Mouse (Mus musculus): ENCODE measurements around the gene Mrps22.

DNA sequence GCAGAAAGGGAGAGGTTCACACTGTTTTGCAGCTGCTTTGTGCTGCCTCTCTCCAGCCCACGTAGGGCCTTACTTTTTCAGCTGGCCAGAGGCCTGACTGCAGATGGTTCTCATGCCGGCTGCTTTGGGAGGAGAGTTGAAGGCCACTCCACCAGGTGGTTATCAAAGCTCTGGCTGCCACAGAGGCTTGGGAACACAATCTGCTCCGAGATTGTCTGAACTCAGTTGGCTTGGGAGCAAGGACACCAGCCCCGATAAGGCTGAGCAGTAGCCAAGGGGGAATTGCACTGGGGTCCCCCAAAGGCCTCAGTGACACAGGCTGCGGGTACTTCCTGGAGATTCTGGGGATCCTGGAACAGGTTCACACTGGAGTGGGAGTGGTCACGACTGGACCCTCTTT, 40.7 kb upstream of the Mrps22 start:
- TF ChIP-seq POLR2A (IDR thresholded peaks at IDR 0.05; ENCODE audit: borderline replicate concordance, control insufficient read depth, low read depth, low read length) (no peak), CTCF (IDR thresholded peaks at IDR 0.05; ENCODE audit: control insufficient read depth, insufficient read depth, low read length) (no peak)

Data from bone marrow, adult 2 months (tissue).